In genomic region chr7:63912924-63913723, GRCm38 (mm10) we compare ENCODE assay signal across 9 mouse cellular contexts. TPM values are rescaled to one million over a fixed set of nuclear protein-coding genes. Genes with fewer than 3 reads are reported as not detected.
DNase-seq lines count a peak whose midpoint lies in the region; ATAC-seq and TF ChIP-seq lines count a peak whose summit lies in the region.
"Had no signal": no experiment of that assay in that cellular context is flagged by ENCODE, and none has a peak within 500 bp of the region (broad histone marks: within the 10 kb centered on the region; RNA-seq: fewer than 3 reads in every experiment).

No protein-coding gene starts in this region.

- DNase-seq in hindbrain, embryonic 11.5 days (ENCODE audit: low spot score), result no peak
- no peak for DNase-seq in hindbrain, embryonic 14.5 days (ENCODE audit: low spot score)
- DNase-seq in 416B (ENCODE audit: low read depth) (peak; percentile 40), ZHBTc4 (ENCODE audit: low read depth, low spot score) (peak; percentile 78)
- DNase-seq in urinary bladder, adult 2 months (ENCODE audit: low spot score), result no peak
- DNase-seq in gastrocnemius, postnatal 36 days, result no peak
- DNase-seq in urinary bladder, adult 18-20 months (ENCODE audit: low spot score in 2 of 2), result no peak

- intact Hi-C loops in gastrocnemius, postnatal 36 days (cut with DNase I), result no loop called here

- peak; percentile 33; the same call in 1 of the 2 replicates for TF ChIP-seq CTCF in intestine, postnatal 0 days (IDR thresholded peaks at IDR 0.05; ENCODE audit: low read depth)

- no peaks in the 10 kb centered on the region for H3K27me3 ChIP-seq in hindbrain, embryonic 11.5 days (ENCODE audit: control insufficient read depth, insufficient read depth, low read length)
- H3K27me3 ChIP-seq in hindbrain, embryonic 14.5 days (ENCODE audit: control insufficient read depth, insufficient read depth, low read length), result no peaks in the 10 kb centered on the region
- H3K27me3 ChIP-seq in intestine, postnatal 0 days (replicated peaks; ENCODE audit: control insufficient read depth, insufficient read depth, low read length), result no peaks in the 10 kb centered on the region

- no peak overlapping the region for H3K9ac ChIP-seq in hindbrain, embryonic 11.5 days (ENCODE audit: low read depth, low read length)
- no peak overlapping the region for H3K9ac ChIP-seq in hindbrain, embryonic 14.5 days
- H3K9ac ChIP-seq in intestine, postnatal 0 days (ENCODE audit: low read depth, low read length), result no peak overlapping the region

- H3K36me3 ChIP-seq in hindbrain, embryonic 11.5 days (ENCODE audit: control insufficient read depth, insufficient read depth, low read length), result no peaks in the 10 kb centered on the region
- no peaks in the 10 kb centered on the region for H3K36me3 ChIP-seq in hindbrain, embryonic 14.5 days (replicated peaks; ENCODE audit: control insufficient read depth, insufficient read depth)
- no peaks in the 10 kb centered on the region for H3K36me3 ChIP-seq in intestine, postnatal 0 days (ENCODE audit: control insufficient read depth, insufficient read depth)

- H3K4me1 ChIP-seq in hindbrain, embryonic 11.5 days (replicated peaks; ENCODE audit: control insufficient read depth, insufficient read depth, low read length), result peaks cover 18% of the 10 kb centered on the region
- H3K4me1 ChIP-seq in hindbrain, embryonic 14.5 days (replicated peaks; ENCODE audit: control insufficient read depth, insufficient read depth, low read length), result peaks cover 50% of the 10 kb centered on the region
- H3K4me1 ChIP-seq in intestine, postnatal 0 days (replicated peaks; ENCODE audit: control insufficient read depth, insufficient read depth, low read length), result peaks cover 21% of the 10 kb centered on the region; the same call in 1 of the 2 replicates

- no peak overlapping the region for H3K4me3 ChIP-seq in hindbrain, embryonic 11.5 days (ENCODE audit: low read depth, low read length)
- no peak overlapping the region for H3K4me3 ChIP-seq in hindbrain, embryonic 14.5 days (replicated peaks; ENCODE audit: low read length)
- H3K4me3 ChIP-seq in intestine, postnatal 0 days (ENCODE audit: low read depth, low read length), result no peak overlapping the region

- no peak overlapping the region for H3K4me2 ChIP-seq in hindbrain, embryonic 11.5 days (replicated peaks; ENCODE audit: low read depth, low read length)
- H3K4me2 ChIP-seq in hindbrain, embryonic 14.5 days (replicated peaks), result no peak overlapping the region
- no peak overlapping the region for H3K4me2 ChIP-seq in intestine, postnatal 0 days (replicated peaks; ENCODE audit: low read depth)

- 18% methylated on average over 12 of the region's 12 CpGs for WGBS in hindbrain, embryonic 11.5 days
- WGBS in hindbrain, embryonic 14.5 days, result 21% methylated on average over 12 of the region's 12 CpGs
- WGBS in intestine, postnatal 0 days, result 60% methylated on average over 12 of the region's 12 CpGs

- no peak overlapping the region for H3K27ac ChIP-seq in hindbrain, embryonic 11.5 days (ENCODE audit: low read depth, low read length)
- H3K27ac ChIP-seq in hindbrain, embryonic 14.5 days, result no peak overlapping the region
- H3K27ac ChIP-seq in intestine, postnatal 0 days (ENCODE audit: low read depth, low read length), result peak overlapping the region; percentile 78; the same call in 1 of the 2 replicates

- peak; percentile 48 for ATAC-seq in hindbrain, embryonic 11.5 days (ENCODE audit: low FRiP score)
- no peak for ATAC-seq in hindbrain, embryonic 14.5 days (ENCODE audit: low FRiP score)
- no peak for ATAC-seq in intestine, postnatal 0 days

- no peaks in the 10 kb centered on the region for H3K9me3 ChIP-seq in hindbrain, embryonic 11.5 days (ENCODE audit: control insufficient read depth, low read length)
- H3K9me3 ChIP-seq in hindbrain, embryonic 14.5 days (ENCODE audit: control insufficient read depth, low read length), result no peaks in the 10 kb centered on the region
- H3K9me3 ChIP-seq in intestine, postnatal 0 days (ENCODE audit: control insufficient read depth), result no peaks in the 10 kb centered on the region

RNA-seq across cellular contexts. Expression of gene E030018B13Rik, which starts 3.5 kb away (rescaled TPM):
- 0.28 TPM in 1 of 2 replicates, not detected in the other for polyA plus RNA-seq in hindbrain, embryonic 11.5 days (2014; fragmentation: Nextera tagmentation; extraction: Ambion mirVana)
- polyA plus RNA-seq in hindbrain, embryonic 14.5 days (2014; fragmentation: Nextera tagmentation; extraction: Ambion mirVana), result not detected in 2 replicates
- polyA plus RNA-seq in intestine, postnatal 0 days (2015; fragmentation: Nextera tagmentation; extraction: Ambion mirVana), result not detected in 2 replicates
- not detected in 2 replicates for polyA plus RNA-seq in urinary bladder, adult 2 months (2012; rRNA removed)
- not detected for total RNA-seq in gastrocnemius, postnatal 36 days (2021)
- total RNA-seq: hematopoietic stem cell, adult 5-6 weeks had no signal

RNA-seq across cellular contexts. Expression of gene Klf13, which starts 25.6 kb away (rescaled TPM):
- polyA plus RNA-seq in hindbrain, embryonic 11.5 days (2014; fragmentation: Nextera tagmentation; extraction: Ambion mirVana), result 30.4 and 35.4 TPM in 2 replicates
- polyA plus RNA-seq in hindbrain, embryonic 14.5 days (2014; fragmentation: Nextera tagmentation; extraction: Ambion mirVana), result 25.2 and 25.4 TPM in 2 replicates
- 19.3 and 24.5 TPM in 2 replicates for polyA plus RNA-seq in intestine, postnatal 0 days (2015; fragmentation: Nextera tagmentation; extraction: Ambion mirVana)
- 13.0 and 21.9 TPM in 2 replicates for polyA plus RNA-seq in urinary bladder, adult 2 months (2012; rRNA removed)
- total RNA-seq in gastrocnemius, postnatal 36 days (2021), result 10 to 100 TPM; 42.3 to 47.7 TPM

Comparison
In these comparisons a context has a peak if more than half of its experiments do, and no peak if none do; other contexts are left out.
1. DNase-seq: peak in 416B (single experiment) and ZHBTc4 (single experiment); none in hindbrain, embryonic 11.5 days (single experiment), hindbrain, embryonic 14.5 days (single experiment), urinary bladder, adult 2 months (single experiment), gastrocnemius, postnatal 36 days (0 of 2) and urinary bladder, adult 18-20 months (0 of 2).